Mouse (Mus musculus) ZHBTc4 (cell line): ENCODE measurements around the gene LTO1.
A peak's percentile ranks its signal among the peaks of the same experiment; 100 is the strongest.

ENCODE experiments used
- DNase-seq: peaks from one replicate; pipeline ENCODE4 v3.0.0-alpha.2; 2011; ENCODE audit warnings: low read depth, low spot score

LTO1 gene

DNA sequence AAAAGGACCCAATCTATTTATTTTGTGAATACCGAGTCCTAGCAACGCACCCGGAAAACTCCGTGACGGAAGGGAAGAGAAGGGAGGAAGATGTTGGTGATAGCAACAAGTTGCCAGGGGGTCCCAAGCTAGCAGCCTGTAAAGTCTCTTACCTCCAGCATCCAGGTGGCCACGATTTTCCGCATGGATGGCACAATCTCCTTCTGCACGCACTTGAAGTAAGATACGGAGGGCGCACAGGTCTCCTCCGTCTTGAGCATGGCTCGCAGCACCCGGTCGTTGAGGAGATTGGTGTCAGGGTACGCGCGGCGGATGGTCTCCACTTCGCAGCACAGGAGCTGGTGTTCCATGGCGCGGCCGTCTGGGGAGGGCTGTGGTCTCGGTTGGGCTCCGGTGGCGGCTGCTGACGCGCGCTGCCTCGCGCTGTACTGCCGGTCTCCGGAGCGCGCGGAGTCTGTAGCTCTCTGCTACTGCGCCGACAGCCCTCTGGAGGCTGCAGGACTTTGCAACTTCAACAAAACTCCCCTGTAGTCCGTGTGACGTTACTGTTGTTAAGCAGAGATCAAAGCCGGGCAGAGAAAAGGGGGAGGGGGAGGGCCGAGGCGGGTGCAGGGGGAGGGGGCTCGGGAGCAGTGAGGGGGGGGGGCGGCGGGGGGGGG lies 24.6 kb downstream of the LTO1 start, which contains the start of gene Ccnd1:
Gene Ccnd1 (minus strand): TSS at position 582 of the 659 bp plus-strand sequence.
- peak; percentile 90 for DNase-seq

DNA sequence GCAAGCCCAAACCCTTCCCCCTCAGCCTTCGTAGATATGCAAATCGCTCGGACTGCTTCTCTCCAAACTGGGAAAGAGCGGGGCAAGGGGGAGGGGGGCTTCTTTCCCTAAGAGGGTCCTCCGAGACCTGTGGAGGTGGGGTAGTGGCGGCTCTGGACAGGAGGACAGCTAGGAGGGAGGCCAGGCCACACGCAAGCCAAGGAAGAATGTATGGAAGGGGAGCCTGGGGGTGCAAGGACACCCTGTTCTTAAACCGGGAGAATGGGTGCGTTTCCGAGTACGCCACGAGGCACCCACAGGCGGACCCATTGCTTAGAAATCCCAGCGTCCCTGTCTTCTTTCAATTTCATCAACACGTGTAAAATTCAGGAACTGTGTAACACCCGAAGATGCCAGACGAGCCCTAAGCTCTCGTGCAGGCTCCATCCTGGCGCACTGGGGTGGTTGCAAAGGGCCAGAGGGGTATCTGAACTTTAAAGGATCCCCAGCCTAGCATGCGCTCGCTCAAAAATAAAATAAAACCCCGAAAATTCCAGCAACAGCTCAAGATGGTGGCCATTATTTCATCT lies 25.2 kb downstream of the LTO1 start:
- no peak for DNase-seq

DNA sequence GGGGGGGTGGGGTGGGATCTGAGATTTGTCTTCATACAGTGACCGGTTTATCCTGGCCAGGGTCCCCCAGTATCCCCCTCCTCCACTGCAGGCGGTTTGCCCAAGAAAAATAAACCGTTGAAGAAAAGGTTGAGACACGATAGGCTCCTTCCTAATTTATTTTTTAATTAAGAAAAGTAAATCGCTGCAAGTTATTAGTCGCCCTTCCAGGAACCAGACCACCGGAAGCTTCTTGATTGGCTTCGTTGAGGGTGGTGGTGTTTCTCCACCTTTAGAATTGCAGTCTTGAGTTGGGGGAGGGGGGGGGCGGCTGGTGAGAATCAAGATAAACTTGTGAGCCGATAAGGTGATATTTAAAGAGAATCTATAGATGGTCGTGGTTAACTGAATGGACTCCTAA lies 25.7 kb downstream of the LTO1 start:
- DNase-seq = no peak

DNA sequence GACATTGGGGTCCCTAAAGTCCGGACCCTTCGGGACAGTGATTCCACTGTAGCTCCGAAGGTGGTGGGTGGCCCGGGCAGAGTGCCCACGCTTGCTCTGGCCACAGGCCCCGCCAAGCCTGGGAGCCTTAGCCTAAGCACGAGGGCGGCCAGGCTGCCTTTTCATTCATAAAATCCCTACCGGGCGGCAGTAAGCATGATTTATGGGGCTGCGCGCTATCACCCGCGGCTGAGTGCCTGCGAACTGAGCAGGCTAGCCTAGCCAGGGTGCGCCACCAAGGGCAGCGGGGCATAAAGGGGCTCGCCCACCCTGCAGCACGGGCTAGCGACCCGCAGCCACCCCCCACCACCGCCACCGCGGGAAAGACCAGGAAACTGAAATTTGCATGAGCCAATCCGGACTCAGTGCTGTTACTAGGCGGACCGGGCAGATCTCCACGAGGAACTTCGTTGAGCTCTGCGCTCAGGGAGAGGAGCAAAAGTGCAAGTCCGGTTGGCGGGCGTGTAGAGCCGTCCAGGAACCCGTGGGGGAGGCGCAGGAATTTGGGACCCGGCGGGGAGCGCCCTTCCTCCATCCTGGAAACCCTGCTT lies 26.4 kb downstream of the LTO1 start:
- DNase-seq = peak; percentile 96

DNA sequence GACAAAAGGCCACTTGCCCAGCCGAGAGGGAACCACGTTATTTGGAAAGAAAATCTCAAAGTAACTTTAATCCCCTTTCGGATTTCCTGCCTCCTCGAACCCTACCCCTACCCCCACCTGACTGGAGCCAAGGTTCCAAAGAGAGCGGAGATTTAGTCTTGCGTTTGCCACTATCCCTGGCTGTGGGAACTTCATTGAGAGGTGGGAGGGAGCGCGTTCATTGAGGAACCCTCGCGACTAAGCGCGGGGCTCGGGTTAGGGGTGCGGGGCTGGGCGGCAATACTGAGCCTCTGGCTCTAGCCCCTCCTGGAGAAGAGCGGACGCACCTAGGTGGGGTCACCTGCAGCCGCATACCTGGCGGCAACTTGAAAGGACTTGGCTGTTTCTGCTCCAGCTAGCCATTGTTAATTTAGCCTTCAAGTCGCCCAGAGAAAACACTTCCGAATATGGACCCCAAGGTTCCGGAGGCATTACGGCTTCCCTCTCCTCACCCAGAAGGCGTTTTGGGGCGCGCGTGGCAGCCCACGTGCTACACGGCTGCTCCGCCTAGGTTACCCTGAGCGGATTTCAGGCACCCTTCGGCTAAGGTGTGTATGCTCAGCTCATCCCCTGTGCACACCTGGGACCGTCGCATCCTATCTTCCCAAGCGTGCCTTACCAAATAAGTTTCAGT lies 27.3 kb downstream of the LTO1 start:
- DNase-seq = peak; percentile 64

DNA sequence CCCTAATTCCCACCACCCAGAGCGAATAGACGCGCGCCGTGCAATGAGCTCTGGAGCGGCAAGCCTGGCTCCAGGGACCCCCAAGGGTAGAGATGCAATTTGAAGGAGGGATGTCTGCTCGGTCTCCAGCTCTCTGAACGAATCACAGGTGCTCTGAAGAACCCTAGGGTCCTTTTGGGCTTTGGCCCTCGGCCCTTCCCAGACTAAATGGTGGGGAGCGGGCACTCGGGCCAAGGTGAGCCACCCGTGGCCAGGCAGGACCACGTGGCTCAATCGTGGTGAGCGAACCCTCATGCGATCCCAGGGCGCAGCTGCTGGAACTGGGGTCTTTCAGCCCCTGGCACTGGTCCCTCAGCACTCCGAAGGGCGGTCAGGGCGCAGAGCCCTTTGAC lies 27.8 kb downstream of the LTO1 start:
- peak; percentile 48 for DNase-seq

DNA sequence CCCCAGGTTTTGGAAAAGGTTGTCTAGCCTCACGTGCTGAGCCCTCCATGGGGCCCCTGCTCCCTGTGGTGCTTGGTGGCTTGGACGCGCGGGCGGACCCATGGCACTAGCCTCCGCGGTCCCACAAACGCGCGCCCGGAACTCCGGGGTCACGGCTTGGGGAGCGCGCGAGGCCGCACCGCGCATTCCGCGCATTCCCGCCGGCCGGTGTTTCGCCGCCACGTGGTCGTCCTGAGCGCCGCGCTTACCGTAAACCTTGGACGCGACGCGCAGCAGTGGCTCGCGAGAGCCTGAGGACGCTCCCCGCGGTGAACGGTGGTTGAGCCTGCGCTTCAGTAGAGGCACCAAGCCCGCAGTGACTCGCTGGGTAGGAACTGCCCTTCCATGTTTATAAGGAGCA lies 28.4 kb downstream of the LTO1 start:
- DNase-seq = peak; percentile 95

DNA sequence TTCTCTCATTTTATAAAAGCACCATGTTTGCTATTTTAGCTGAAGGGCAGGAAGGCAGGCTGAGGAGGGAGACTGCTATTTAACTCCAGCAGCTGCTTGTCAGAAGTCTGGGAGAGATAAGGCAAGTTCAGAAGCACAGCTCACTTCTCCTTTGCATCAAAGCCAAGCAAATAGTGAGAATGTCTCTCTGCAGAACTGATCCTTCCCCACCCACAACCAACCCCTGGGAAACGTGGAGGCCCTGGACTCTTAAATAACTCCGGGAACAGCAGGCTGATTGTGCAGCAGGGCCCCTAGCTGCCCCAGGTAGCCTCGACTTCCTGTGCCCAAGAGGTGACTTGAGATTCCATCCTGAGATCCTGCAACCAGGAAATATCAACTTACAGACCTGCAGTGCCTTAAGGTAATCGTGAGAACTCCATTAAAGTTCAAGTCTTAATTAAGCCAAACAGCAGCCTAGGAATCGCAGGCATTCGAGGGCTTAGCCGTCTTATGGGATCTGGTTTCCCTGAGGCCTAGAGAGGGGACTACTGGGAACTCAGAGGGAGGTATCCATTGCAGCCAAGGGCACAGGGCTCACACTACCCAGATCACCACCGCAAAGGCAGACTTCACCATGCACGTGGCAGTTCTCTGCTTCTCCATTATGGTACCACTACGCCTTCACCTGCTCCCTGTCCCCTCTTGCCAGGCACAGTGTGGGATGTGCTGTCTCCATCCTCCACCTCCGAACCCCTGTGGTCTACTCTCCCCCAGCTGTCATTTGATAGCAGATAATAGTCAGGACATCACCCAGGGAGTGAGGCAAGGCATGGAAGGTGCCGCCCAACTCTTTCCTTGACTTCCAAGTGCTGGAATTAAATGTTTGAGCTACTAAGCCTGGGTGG lies 43.9 kb downstream of the LTO1 start:
- DNase-seq = no peak

DNA sequence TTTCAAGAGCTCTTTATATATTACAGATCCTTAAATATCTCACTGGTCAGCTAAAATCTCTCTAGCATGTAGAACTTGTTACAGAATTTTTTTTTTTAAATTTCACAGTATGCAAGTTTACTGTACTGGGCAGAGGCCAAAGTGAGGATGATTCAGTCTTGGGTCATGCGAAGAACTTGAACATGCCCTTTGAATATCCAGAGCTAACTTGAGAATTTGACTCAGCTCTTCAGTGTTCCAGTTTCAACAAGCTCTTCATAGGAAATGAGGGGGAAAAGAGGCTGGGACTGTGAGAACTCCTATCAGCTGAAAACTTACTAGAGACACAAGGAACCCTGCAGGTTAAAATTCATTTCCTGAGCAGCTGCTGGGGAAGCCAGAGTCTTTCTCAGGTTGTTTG lies 49.0 kb downstream of the LTO1 start:
- no peak for DNase-seq

DNA sequence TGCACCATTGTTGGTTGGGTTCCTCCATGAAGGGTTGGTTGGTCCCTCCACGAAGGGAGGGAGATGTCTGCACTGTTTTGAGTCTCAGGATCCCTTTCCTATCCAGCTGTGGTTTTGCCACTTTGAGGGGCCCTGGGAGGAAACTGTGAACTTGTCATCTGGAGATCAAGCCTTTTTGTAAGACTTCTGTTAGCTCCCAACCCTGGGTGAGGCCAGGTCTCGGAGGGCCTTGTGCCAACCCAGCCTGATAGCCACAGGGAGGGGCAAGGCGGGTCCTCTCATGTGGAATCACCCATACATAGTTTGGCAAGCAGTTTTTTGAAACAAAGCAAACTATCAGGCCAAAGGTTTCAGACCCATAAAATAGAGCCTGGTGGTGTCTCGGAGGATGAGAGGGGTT lies 49.4 kb downstream of the LTO1 start:
- no peak for DNase-seq

DNA sequence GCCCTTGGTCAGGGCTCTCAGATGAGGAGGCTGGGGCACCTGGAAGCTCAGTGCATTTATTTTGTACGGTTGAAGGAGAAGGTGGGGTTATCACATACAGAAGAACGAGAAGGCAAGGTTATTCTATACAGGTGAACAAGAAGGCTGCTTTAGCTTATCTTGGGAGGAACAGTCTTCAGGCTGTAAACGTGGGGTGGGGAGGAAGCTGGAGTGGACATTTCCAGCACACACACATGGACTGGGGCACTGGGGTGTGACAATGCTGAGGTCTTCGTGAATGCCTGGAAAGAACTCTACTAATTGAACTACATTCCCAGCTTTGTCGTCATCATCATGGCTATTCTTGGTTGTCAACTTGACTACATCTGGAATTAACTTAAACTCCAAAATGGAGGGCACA lies 51.0 kb downstream of the LTO1 start:
- no peak for DNase-seq

DNA sequence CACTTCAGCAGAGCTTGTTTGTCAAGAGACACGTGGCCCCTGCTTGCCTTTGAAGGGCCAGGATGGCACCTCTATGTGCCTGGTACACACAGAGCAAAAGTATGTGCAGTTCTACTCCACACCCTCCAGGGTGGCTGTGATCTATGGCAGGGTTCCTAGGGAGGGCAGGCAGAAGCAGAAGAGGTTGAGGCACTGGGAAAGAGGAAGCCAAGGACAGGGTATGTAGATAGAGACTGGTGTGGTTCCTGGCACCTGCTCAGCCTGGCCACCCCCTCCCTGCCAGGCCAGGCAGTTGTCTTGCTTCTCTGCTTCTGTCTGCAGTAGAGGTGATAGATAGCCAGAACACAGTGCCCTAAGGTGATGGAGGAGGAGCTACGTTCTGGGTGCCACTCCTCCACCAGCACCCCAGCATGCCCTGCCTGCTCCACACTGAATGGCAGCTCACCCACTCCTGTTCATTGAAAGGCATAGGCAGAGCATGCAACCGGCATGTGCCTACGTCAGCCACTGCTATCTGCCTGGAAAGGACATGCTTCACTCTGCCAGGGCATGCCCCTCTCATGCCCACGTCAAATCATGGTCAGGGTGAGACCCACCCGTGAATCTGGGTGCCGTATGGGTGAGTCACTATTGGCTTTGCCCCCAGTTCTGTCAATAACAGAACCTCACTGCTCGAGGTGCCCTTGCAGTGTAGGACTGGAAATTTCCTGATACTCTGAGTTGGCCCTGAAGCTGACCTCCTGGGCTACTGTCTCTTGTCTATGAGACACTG lies 56.3 kb downstream of the LTO1 start:
- DNase-seq = no peak

DNA sequence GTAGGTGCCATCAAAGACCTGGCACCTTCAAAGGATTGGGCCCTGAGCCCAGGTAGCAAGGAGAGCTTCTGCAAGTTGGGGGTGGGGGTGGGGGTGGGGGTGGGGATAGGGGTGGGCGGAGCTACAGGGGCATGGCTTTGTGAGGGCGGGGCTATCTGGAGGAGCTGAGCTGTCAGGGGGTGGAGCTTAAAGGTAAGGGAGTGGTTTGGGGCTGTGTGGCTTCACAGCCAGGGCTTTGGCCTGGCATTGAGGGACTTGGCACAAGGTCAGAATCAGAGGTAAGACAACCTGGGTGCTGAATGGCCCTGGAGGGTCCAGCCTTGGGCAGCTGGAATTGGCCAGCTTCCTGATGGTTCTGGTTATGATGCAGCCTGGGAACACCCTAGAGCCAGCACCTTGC lies 56.9 kb downstream of the LTO1 start:
- DNase-seq = peak; percentile 43

DNA sequence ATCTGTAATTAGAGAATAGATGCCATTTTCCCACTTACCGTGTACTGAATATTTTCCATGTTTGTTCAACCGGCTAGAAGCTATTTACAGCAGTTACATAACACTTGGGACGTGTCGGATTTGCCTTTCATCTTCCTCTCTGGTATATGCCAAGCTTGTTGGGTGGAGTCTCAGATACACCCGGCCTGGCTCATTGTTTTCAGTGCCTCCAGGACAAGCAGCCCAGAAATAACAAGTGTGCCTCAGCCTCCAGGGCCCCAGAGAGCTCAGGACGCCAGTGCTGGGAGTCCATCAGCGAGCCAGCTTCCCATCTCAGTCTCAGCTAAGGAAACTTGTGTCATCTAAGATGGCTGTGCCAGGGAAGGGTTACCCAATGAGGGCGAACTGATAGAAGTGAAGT lies 58.6 kb downstream of the LTO1 start:
- no peak for DNase-seq

DNA sequence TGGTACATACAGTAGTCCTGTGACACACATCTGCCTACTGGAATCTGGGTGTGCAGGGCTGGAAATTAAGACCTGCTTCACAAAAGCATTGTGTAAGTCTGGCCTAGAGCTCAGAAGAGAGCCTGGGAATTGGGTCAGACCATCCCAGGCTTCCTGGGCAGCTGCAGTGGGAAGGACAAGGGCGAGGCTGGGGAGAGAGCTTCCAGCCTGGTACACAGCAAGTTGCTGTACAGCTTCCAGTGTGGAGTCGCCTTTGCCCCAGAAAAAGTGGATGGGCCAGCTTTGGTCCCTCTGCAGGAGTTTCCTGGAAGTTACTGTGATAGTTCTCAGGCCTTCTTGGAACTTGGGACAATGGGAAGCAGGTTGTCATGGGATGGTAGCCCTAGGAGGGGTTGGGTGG lies 62.2 kb downstream of the LTO1 start:
- DNase-seq = peak; percentile 13

DNA sequence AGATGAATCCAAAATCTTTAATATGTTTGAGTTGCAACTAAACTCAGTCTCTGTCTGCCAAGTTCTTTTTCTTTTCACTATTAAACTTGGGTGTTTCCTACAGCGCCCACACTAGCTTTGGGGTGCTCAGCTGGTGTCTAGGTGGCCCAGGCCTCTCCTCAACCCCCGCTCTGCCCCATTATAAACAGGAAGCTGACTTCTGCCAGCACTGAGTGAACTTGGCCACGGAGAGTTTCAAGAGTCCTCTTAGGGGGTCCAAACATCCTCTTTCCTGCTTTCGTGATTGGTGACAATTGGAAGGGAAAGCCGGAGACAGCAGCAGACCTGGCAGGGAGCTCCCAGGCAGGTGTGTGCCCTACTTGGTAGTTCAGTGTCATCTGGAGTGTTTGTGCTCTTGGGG lies 64.9 kb downstream of the LTO1 start:
- DNase-seq = no peak
